Mouse (Mus musculus): ENCODE measurements around the gene Mrgpra2b. TPM values are rescaled to one million over a fixed set of nuclear protein-coding genes. Genes with fewer than 3 reads are reported as not detected.
"Not testable (repeated sequence)": the region's sequence is repeated elsewhere in the genome, so short reads cannot be mapped to it uniquely, and the experiment has no call there.

Gene Mrgpra2b
- total RNA-seq (2021), result not detected
- long read RNA-seq, experiment 1, result 0 reads
- long read RNA-seq, experiment 2, result 0 reads

DNA sequence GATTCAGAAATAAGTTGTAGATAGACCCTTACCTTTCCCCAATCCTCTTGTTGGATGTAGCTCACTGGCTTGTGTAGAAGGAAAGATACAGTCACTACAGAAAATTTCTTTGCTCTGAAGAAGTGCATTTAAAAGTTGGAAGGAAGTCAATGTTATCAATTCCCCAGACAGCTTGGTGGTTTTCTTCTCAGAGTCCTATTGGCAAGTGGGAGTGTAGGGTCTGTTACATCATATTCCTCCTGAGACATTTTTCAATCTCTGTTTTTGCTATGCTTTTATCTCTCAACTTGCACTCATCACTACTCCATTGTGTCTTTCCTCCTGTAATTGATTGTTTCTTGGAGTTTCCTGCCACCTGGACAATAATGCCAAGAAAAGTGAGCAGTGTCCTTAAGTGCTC lies at the start of gene Mrgpra2b:
TSS of gene Mrgpra2b (minus strand) at position 101 of the 400 bp plus-strand sequence.
- Histone ChIP-seq H3K27ac (no peak within 1 kb of the TSS), H3K4me3 (no peak within 1 kb of the TSS)
- TF ChIP-seq CTCF (IDR thresholded peaks at IDR 0.05), result no peak
- intact Hi-C loops (cut with DNase I), result no loop called here
- DNase-seq, result no peak

- Histone ChIP-seq H3K4me3 (no peak overlapping the region), H3K27ac (no peak overlapping the region)
- no peak for DNase-seq
- intact Hi-C loops (cut with DNase I), result no loop called here
- TF ChIP-seq CTCF (IDR thresholded peaks at IDR 0.05), result no peak
Measured at GRCm38 (mm10) chr7:47516379-47516778, 12.3 kb downstream of the Mrgpra2b start.

- no peak overlapping the region for H3K27ac ChIP-seq
- no peak for DNase-seq
- intact Hi-C loops (cut with DNase I), result no loop called here
- no peak for TF ChIP-seq CTCF (IDR thresholded peaks at IDR 0.05)
- H3K4me3 ChIP-seq, result no peak overlapping the region
Measured at GRCm38 (mm10) chr7:47515050-47515449, 13.6 kb downstream of the Mrgpra2b start.

DNA sequence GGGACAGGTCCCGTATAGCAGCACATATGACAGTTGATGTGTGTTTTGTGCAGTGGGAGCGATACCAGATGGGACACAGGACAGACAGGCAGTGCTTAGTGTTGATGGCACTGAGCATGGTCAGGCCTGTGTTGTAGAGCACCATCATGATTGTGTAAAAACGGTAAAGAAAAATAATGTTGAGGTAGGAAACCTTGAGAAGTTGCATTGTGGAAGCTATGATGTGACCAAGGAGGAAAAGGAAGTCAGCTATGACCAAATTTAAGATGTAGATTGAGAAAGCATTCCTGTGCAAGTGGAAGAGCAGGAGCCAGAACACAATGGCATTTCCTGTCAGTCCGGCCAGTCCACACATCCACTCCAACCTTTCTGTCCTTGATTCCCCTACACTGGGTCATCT lies 25.7 kb downstream of the Mrgpra2b start:
- no peak for DNase-seq
- intact Hi-C loops (cut with DNase I), result no loop called here
- Histone ChIP-seq H3K27ac (no peak overlapping the region), H3K4me3 (no peak overlapping the region)
- no peak for TF ChIP-seq CTCF (IDR thresholded peaks at IDR 0.05)

DNA sequence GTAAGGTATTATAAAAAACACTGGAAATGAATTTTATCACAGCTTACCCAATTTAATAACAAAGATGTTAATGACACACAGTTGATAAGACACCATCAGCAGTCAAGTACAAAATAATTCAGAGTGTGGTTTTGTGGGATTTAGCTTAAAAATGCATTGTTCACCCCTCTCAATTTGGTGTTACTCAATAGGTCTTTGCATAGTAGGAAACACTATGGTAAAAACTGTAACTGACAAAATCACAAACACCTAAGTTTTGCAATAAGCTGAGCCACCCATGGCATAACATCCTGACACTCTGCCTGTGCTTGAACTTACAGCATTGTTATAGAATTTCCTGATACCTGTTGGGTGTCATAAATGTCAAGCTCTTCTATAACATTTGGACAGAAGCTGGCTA lies 37.4 kb downstream of the Mrgpra2b start:
- intact Hi-C loops (cut with DNase I); H3K27ac ChIP-seq: not testable (repeated sequence)

DNA sequence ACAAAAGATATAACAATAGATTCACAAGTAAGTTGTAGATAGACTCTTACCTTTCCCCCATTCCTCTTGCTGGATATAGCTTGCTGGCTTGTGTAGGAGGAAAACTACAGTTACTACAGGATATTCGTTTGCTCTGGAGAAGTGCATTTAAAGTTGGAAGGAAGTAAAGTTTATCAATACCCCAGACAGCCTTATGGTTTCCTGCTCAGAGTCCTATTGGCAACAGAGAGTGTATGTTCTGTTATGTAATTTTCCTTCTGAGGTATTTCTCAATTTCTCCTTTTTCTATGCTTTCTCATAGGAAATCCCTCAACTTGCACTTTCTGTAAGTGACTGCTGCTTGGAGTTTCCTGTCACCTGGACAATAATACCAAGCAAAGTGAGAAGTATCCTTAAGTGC lies 39.2 kb downstream of the Mrgpra2b start:
- H3K4me3 ChIP-seq; H3K27ac ChIP-seq; DNase-seq; intact Hi-C loops (cut with DNase I): not testable (repeated sequence)

More for the DNA sequence above, 37.4 kb downstream of the Mrgpra2b start:
- not testable (repeated sequence) for H3K4me3 ChIP-seq, DNase-seq

DNA sequence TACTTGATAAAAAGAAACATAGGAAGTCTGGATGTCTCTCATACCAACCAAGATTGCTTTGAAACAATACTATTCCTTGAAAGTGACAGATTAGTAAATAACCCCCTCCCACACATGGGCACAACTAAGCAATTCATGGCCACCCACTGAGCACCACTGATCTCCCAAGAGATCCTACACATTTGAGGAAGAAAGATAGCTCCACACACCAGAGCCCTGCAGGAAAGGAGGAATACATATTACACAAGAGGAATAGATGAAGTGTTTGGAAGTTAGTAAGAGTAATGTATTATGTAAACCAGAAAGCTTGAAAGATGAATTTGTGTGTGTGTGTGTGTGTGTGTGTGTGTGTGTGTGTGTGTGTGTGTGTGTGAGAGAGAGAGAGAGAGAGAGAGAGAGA lies 45.5 kb downstream of the Mrgpra2b start:
- DNase-seq; intact Hi-C loops (cut with DNase I); H3K27ac ChIP-seq; H3K4me3 ChIP-seq: not testable (repeated sequence)

GRCm38 (mm10) chr7:47473904-47474303 lies 54.8 kb downstream of the Mrgpra2b start:
- H3K27ac ChIP-seq; DNase-seq; H3K4me3 ChIP-seq; intact Hi-C loops (cut with DNase I): not testable (repeated sequence)

- H3K27ac ChIP-seq; DNase-seq; H3K4me3 ChIP-seq; intact Hi-C loops (cut with DNase I): not testable (repeated sequence)
Measured at GRCm38 (mm10) chr7:47465278-47465981, 63.2 kb downstream of the Mrgpra2b start.

GRCm38 (mm10) chr7:47452015-47452414 lies 76.6 kb downstream of the Mrgpra2b start, which contains the start of gene Mrgpra2a:
TSS of gene Mrgpra2a (minus strand) at chr7:47452139.
- H3K27ac ChIP-seq; intact Hi-C loops (cut with DNase I); H3K4me3 ChIP-seq; DNase-seq: not testable (repeated sequence)

DNA sequence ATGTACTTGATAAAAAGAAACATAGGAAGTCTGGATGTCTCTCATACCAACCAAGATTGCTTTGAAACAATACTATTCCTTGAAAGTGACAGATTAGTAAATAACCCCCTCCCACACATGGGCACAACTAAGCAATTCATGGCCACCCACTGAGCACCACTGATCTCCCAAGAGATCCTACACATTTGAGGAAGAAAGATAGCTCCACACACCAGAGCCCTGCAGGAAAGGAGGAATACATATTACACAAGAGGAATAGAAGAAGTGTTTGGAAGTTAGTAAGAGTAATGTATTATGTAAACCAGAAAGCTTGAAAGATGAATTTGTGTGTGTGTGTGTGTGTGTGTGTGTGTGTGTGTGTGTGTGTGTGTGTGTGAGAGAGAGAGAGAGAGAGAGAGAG lies 82.9 kb downstream of the Mrgpra2b start:
- not testable (repeated sequence) for H3K4me3 ChIP-seq

GRCm38 (mm10) chr7:47436463-47436862 lies 92.2 kb downstream of the Mrgpra2b start:
- DNase-seq; H3K4me3 ChIP-seq; H3K27ac ChIP-seq; intact Hi-C loops (cut with DNase I): not testable (repeated sequence)

More for the DNA sequence above, 82.9 kb downstream of the Mrgpra2b start:
- H3K27ac ChIP-seq; intact Hi-C loops (cut with DNase I); DNase-seq: not testable (repeated sequence)

DNA sequence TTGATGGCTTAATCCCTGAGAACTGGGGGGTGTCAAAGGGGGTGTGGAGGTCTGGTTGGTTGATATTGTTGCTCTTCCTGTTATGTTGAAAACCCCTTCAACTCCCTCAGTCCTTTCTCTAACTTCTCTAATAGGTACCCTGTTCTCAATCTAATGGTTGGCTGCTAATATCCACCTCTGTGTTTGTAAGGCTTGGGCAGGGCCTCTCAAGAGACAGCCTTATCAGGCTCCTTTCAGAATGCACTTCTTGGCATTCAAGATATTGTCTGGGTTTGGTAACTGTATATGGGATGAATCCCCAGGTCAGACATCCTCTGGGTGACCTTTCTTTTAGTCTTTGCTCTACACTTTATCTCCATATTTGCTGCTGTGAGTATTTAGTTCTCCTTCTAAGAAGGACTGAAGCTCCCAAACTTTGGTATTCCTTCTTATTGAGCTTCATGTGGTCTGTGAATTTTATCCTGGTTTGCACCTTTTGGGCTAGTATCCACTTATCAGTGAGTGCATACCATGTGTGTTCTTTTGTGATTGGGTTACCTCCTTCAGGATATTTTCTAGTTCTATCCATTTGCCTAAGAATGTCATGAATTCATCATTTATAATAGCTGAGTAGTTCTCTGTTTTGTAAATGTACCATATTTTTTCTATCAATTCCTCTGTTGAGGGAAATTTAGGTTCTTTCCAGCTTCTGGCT lies 100.7 kb downstream of the Mrgpra2b start:
- H3K27ac ChIP-seq; intact Hi-C loops (cut with DNase I); DNase-seq; H3K4me3 ChIP-seq: not testable (repeated sequence)

Other genes with a start within 250 kb of the Mrgpra2b start
- not detected for gene Mrgpra1, start 174.6 kb downstream of the Mrgpra2b start, total RNA-seq (2021)
- not detected for gene Mrgpra2a, start 76.7 kb downstream of the Mrgpra2b start, total RNA-seq (2021)
- gene Mrgpra3, start 72.5 kb upstream of the Mrgpra2b start, total RNA-seq (2021), result not detected